Mouse (Mus musculus) midbrain, embryonic 10.5 days (tissue): ENCODE data around the gene Sema4d. TPM values are rescaled to one million over a fixed set of nuclear protein-coding genes. Genes with fewer than 3 reads are reported as not detected.

Experiments used
- DNase-seq: peaks from one replicate; pipeline ENCODE4 v3.0.0-alpha.2; 2017; ENCODE audit warnings: low spot score
- H3K27ac ChIP-seq: fragments of 300-500 bp; sonication (generic); replicated peaks from 2 replicates; pipeline ENCODE4 v1.5.1; 2016; ENCODE audit warnings: mild to moderate bottlenecking
- H3K27me3 ChIP-seq: fragments of 300-500 bp; sonication (generic); 2 replicates; pipeline ENCODE4 v1.6.1; 2016; ENCODE audit warnings: low read depth, mild to moderate bottlenecking; ENCODE audit not compliant: poor library complexity, severe bottlenecking
- H3K36me3 ChIP-seq: fragments of 300-500 bp; sonication (generic); 2 replicates; pipeline ENCODE4 v1.6.1; 2016; ENCODE audit warnings: mild to moderate bottlenecking, moderate library complexity
- H3K4me1 ChIP-seq: fragments of 300-500 bp; sonication (generic); 2 replicates; pipeline ENCODE4 v1.6.1; 2016
- H3K4me3 ChIP-seq: fragments of 300-500 bp; sonication (generic); 2 replicates; pipeline ENCODE4 v1.5.1; 2016; ENCODE audit warnings: mild to moderate bottlenecking, moderate library complexity
- H3K9me3 ChIP-seq: fragments of 300-500 bp; sonication (generic); replicated peaks from 2 replicates; pipeline ENCODE4 v1.6.1; 2016; ENCODE audit warnings: mild to moderate bottlenecking
- WGBS: fragments of 180-500 bp; shearing (Covaris S2); methylation state at CpG from one replicate; pipeline ENCODE4 v1.1.7; 2016; 5-methylcytosine and 5-hydroxymethylcytosine counted together
- polyA plus RNA-seq: library from polyadenylated mRNA; unstranded; fragments of >200 nt; fragmentation: Nextera tagmentation; extraction: Ambion mirVana; gene quantifications from 2 replicates; pipeline ENCODE4 v1.2.1, GENCODE M21; 2016

The Sema4d gene
- polyA plus RNA-seq, 1 experiment from 2014 or later, result 5.6 TPM

- no peak overlapping the region for H3K4me3 ChIP-seq
- H3K36me3 ChIP-seq, result peaks cover 99% of the 10 kb centered on the region
- 97% methylated on average over 3 of the region's 3 CpGs for WGBS
- no peak for DNase-seq
- H3K27me3 ChIP-seq, result no peaks in the 10 kb centered on the region
- H3K27ac ChIP-seq, result no peak overlapping the region
- no peaks in the 10 kb centered on the region for H3K4me1 ChIP-seq
- no peaks in the 10 kb centered on the region for H3K9me3 ChIP-seq
Observed at GRCm38 (mm10) chr13:51658094-51658493, 135.5 kb downstream of the Sema4d start.

DNA sequence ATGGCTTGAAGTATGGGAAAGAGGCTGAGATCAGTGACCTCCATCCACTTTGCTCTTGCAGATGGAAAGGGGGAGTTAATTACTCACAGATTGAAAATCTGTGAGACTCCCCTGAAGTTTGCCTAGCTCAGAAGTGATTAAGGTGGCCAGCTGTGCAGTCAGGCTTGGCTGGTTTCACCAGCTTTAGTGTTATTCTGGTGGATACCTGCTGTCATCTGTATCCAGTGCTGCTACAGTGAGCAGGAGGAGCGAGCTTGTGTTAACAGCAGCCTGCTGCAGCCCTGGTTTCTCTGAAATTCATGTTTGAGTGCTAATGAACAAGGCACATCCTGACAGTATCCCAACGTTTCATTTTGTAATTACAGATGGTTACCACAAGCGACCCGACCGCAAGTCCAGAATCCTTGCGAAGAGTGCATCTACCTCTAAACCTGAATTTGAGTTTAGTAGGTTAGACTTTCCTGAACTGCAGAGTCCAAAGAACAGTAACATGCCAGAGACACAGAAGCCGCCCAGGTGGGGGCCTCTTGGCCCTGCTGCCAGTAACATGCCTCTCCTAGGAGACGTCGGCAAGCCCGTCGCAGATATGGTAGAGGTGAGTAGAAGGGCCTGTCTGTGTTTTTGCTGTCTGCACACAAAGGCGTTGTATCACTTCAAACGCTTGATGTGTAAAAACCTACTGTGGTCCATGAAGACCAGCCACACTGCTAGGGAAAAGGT, 136.9 kb downstream of the Sema4d start:
- H3K4me3 ChIP-seq, result no peak overlapping the region
- peaks cover 93% of the 10 kb centered on the region for H3K36me3 ChIP-seq
- DNase-seq, result no peak
- H3K9me3 ChIP-seq, result no peaks in the 10 kb centered on the region
- no peak overlapping the region for H3K27ac ChIP-seq
- H3K4me1 ChIP-seq, result peaks cover 10% of the 10 kb centered on the region
- no peaks in the 10 kb centered on the region for H3K27me3 ChIP-seq
- whole genome bisulfite sequencing, result 94% methylated on average over 13 of the region's 13 CpGs

DNA sequence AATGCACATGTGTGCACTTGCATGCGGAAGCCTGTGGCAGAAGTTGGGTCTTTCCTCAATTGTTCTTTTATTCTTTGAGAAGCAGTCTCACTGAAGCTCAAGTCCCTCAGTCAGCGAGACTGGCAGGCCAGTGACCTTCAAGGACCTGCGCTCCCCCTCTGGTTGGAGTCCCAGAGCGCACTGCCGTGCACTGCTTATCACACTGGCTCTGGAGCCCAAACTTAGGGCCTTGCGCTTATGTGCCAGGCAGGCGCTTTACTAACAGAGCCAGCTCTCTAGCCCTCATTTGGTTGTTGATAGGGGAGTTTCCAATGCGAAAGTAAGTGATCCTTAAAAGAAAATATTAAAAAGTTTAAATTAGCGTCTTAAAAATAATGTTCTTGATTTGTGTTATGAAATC, 139.6 kb downstream of the Sema4d start:
- 94% methylated on average over 9 of the region's 9 CpGs for WGBS
- H3K9me3 ChIP-seq, result no peaks in the 10 kb centered on the region
- no peak overlapping the region for H3K4me3 ChIP-seq
- no peak for DNase-seq
- peaks cover 20% of the 10 kb centered on the region for H3K4me1 ChIP-seq
- peaks cover 83% of the 10 kb centered on the region for H3K36me3 ChIP-seq
- H3K27ac ChIP-seq, result no peak overlapping the region
- no peaks in the 10 kb centered on the region for H3K27me3 ChIP-seq

DNA sequence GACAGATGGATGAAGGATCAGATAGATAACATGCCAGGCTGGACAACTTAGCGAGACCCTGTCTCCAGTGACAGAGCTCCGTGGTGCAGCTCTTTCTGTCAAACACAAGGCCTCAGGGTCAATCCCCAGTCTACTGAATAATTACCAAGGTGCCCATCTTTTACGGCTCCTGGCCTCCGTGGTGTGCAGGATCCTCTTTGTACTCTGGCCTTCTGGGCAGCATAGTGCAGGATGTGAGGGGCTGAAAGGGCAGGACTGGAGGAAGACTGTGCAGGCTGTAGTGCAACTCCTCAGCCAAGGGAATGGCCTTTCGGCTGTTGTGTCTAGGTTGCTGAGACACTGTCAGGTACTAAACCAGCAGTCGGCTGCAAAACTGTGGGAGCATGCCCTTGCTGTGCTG, 140.4 kb downstream of the Sema4d start:
- no peak for DNase-seq
- Histone ChIP-seq H3K9me3 (no peaks in the 10 kb centered on the region), H3K27ac (no peak overlapping the region), H3K4me1 (peaks cover 28% of the 10 kb centered on the region), H3K4me3 (no peak overlapping the region), H3K36me3 (peaks cover 75% of the 10 kb centered on the region), H3K27me3 (no peaks in the 10 kb centered on the region)
- WGBS, result 92% methylated on average over 6 of the region's 6 CpGs

DNA sequence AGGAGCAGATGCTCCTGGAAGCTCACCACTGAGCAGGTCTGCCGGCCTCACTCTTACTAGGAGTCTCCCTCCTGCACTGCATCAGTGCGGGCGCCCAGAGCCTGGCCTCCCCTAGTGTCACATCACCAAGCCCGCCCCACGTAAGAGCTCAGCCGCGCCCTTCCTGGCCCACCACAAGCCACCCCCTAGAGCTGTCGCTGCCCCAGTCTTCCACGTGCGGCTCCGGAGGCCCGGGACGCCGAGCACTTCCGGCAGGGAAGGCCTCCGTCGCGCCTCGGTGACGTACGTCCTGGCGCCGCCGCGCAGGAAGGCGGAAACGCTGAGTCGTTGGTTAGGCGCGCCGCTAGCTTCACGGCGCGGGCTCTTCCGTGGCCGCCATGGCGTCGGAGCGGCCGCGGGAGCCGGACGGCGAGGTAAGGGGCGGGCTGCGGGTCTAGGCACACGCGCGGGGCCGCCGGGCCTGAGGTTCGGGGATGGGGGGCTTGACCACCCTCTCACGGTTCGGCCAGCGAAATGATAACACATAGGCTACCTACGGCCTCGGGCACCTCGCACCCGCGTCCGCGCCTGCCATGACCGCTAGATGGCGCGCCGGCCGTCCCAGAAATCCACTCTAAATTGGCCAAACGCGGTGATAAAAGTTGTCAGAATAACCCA, 142.0 kb downstream of the Sema4d start, which contains the start of gene Secisbp2:
Gene Secisbp2 (plus strand): TSS at position 290 of the 657 bp plus-strand sequence.
- Histone ChIP-seq H3K4me3 (peak within 1 kb of the TSS; percentile 77), H3K4me1 (peaks cover 44% of the 10 kb centered on the region), H3K27ac (peak within 1 kb of the TSS; percentile 95), H3K9me3 (no peaks in the 10 kb centered on the region), H3K36me3 (peaks cover 59% of the 10 kb centered on the region), H3K27me3 (no peaks in the 10 kb centered on the region)
- under 1% methylated on average over 69 of the region's 69 CpGs for WGBS
- peak; percentile 92 for DNase-seq

GRCm38 (mm10) chr13:51649740-51650139, 143.8 kb downstream of the Sema4d start:
- no peaks in the 10 kb centered on the region for H3K27me3 ChIP-seq
- no peaks in the 10 kb centered on the region for H3K9me3 ChIP-seq
- no peak overlapping the region for H3K27ac ChIP-seq
- H3K36me3 ChIP-seq, result peaks cover 41% of the 10 kb centered on the region
- no peak for DNase-seq
- H3K4me1 ChIP-seq, result peaks cover 50% of the 10 kb centered on the region
- no peak overlapping the region for H3K4me3 ChIP-seq
- WGBS, result 45% methylated on average over 1 of the region's 1 CpGs

GRCm38 (mm10) chr13:51648237-51648636, 145.3 kb downstream of the Sema4d start:
- WGBS, result 91% methylated on average over 4 of the region's 4 CpGs
- Histone ChIP-seq H3K27me3 (no peaks in the 10 kb centered on the region), H3K9me3 (no peaks in the 10 kb centered on the region), H3K4me1 (peaks cover 56% of the 10 kb centered on the region), H3K36me3 (peaks cover 26% of the 10 kb centered on the region), H3K4me3 (peak overlapping the region; percentile 88; the same call in 1 of the 2 replicates), H3K27ac (no peak overlapping the region)
- DNase-seq, result no peak

- peak overlapping the region; percentile 88 for H3K4me3 ChIP-seq
- no peaks in the 10 kb centered on the region for H3K27me3 ChIP-seq
- no peaks in the 10 kb centered on the region for H3K9me3 ChIP-seq
- peaks cover 21% of the 10 kb centered on the region for H3K36me3 ChIP-seq
- WGBS, result 94% methylated on average over 3 of the region's 3 CpGs
- DNase-seq, result no peak
- peaks cover 54% of the 10 kb centered on the region for H3K4me1 ChIP-seq
- H3K27ac ChIP-seq, result no peak overlapping the region
Observed at GRCm38 (mm10) chr13:51647770-51648169, 145.8 kb downstream of the Sema4d start.

GRCm38 (mm10) chr13:51646362-51647027, 147.1 kb downstream of the Sema4d start:
- H3K27ac ChIP-seq, result peak overlapping the region; percentile 98
- peaks cover 49% of the 10 kb centered on the region for H3K4me1 ChIP-seq
- H3K36me3 ChIP-seq, result peaks cover 16% of the 10 kb centered on the region
- peak overlapping the region; percentile 88 for H3K4me3 ChIP-seq
- no peaks in the 10 kb centered on the region for H3K9me3 ChIP-seq
- WGBS, result 27% methylated on average over 3 of the region's 3 CpGs
- H3K27me3 ChIP-seq, result no peaks in the 10 kb centered on the region
- DNase-seq, result no peak

- no peaks in the 10 kb centered on the region for H3K9me3 ChIP-seq
- no peaks in the 10 kb centered on the region for H3K27me3 ChIP-seq
- peak overlapping the region; percentile 88 for H3K4me3 ChIP-seq
- DNase-seq, result peak; percentile 17
- under 1% methylated on average over 7 of the region's 7 CpGs for WGBS
- H3K27ac ChIP-seq, result peak overlapping the region; percentile 98
- H3K36me3 ChIP-seq, result peaks cover 12% of the 10 kb centered on the region
- H3K4me1 ChIP-seq, result peaks cover 43% of the 10 kb centered on the region
Observed at GRCm38 (mm10) chr13:51645872-51646271, 147.7 kb downstream of the Sema4d start.

GRCm38 (mm10) chr13:51644829-51645789, 148.4 kb downstream of the Sema4d start, which contains the start of gene Cks2:
Gene Cks2 (plus strand): TSS chr13:51645232.
- H3K36me3 ChIP-seq, result peaks cover 7% of the 10 kb centered on the region
- H3K27ac ChIP-seq, result peak within 1 kb of the TSS; percentile 98
- peak; percentile 99 for DNase-seq
- whole genome bisulfite sequencing, result under 1% methylated on average over 83 of the region's 83 CpGs
- no peaks in the 10 kb centered on the region for H3K27me3 ChIP-seq
- no peaks in the 10 kb centered on the region for H3K9me3 ChIP-seq
- H3K4me1 ChIP-seq, result peaks cover 41% of the 10 kb centered on the region
- peak within 1 kb of the TSS; percentile 88 for H3K4me3 ChIP-seq
